Comparison of ENCODE assay signal across 7 mouse cellular contexts in genomic region chr5:134932179-134932902, GRCm38 (mm10). TPM values are rescaled to one million over a fixed set of nuclear protein-coding genes. Genes with fewer than 3 reads are reported as not detected.
DNase-seq lines count a peak whose midpoint lies in the region; ATAC-seq and TF ChIP-seq lines count a peak whose summit lies in the region.

Gene Mettl27 (plus strand): TSS chr5:134932368.

- intact Hi-C loops in left cerebral cortex, postnatal 4 days (cut with DNase I): no loop called here

- H3K4me1 ChIP-seq in intestine, postnatal 0 days (replicated peaks; ENCODE audit: control insufficient read depth, insufficient read depth, low read length): 0 out of 2 replicates have a peak, but pooled peaks cover 3% of the 10 kb centered on the region
- H3K4me1 ChIP-seq in midbrain, embryonic 12.5 days: peaks cover 5% of the 10 kb centered on the region
- peaks cover 6% of the 10 kb centered on the region for H3K4me1 ChIP-seq in small intestine, adult 2 months (ENCODE audit: control insufficient read depth, insufficient read depth, insufficient read length, low read length)

- TF ChIP-seq POLR2A in small intestine, adult 2 months (IDR thresholded peaks at IDR 0.05; ENCODE audit: low read depth, low read length): no peak

- no peaks in the 10 kb centered on the region for H3K9me3 ChIP-seq in intestine, postnatal 0 days (ENCODE audit: control insufficient read depth)
- H3K9me3 ChIP-seq in midbrain, embryonic 12.5 days: no peaks in the 10 kb centered on the region

- H3K9ac ChIP-seq in intestine, postnatal 0 days (ENCODE audit: low read depth, low read length): peak within 1 kb of the TSS; percentile 74
- peak within 1 kb of the TSS; percentile 82 for H3K9ac ChIP-seq in midbrain, embryonic 12.5 days (replicated peaks)

- peaks cover 11% of the 10 kb centered on the region; the same call in 1 of the 2 replicates for H3K36me3 ChIP-seq in intestine, postnatal 0 days (ENCODE audit: control insufficient read depth, insufficient read depth)
- no peaks in the 10 kb centered on the region for H3K36me3 ChIP-seq in midbrain, embryonic 12.5 days
- no peaks in the 10 kb centered on the region for H3K36me3 ChIP-seq in small intestine, adult 2 months (ENCODE audit: control insufficient read depth, insufficient read depth, low read length)

- peak within 1 kb of the TSS; percentile 95 for H3K27ac ChIP-seq in intestine, postnatal 0 days (ENCODE audit: low read depth, low read length)
- no peak within 1 kb of the TSS for H3K27ac ChIP-seq in midbrain, embryonic 12.5 days (replicated peaks)
- H3K27ac ChIP-seq in small intestine, adult 2 months (ENCODE audit: insufficient read depth, low read depth, low read length): peak within 1 kb of the TSS; percentile 98

- no peaks in the 10 kb centered on the region for H3K27me3 ChIP-seq in intestine, postnatal 0 days (replicated peaks; ENCODE audit: control insufficient read depth, insufficient read depth, low read length)
- H3K27me3 ChIP-seq in midbrain, embryonic 12.5 days: no peaks in the 10 kb centered on the region
- H3K27me3 ChIP-seq in small intestine, adult 2 months (ENCODE audit: control insufficient read depth, insufficient read depth, low read length): no peaks in the 10 kb centered on the region

- peak within 1 kb of the TSS; percentile 91 for H3K4me2 ChIP-seq in intestine, postnatal 0 days (replicated peaks; ENCODE audit: low read depth)
- peak within 1 kb of the TSS; percentile 94 for H3K4me2 ChIP-seq in midbrain, embryonic 12.5 days (replicated peaks)

- no peak for TF ChIP-seq CTCF in intestine, postnatal 0 days (IDR thresholded peaks at IDR 0.05; ENCODE audit: low read depth)
- no peak for TF ChIP-seq CTCF in small intestine, adult 2 months (IDR thresholded peaks at IDR 0.05; ENCODE audit: extremely low read depth, insufficient read length, insufficient replicate concordance, low read depth, low read length)

- peak; percentile 94 for ATAC-seq in intestine, postnatal 0 days
- ATAC-seq in midbrain, embryonic 12.5 days (ENCODE audit: low FRiP score, low read depth): peak; percentile 94

- peak within 1 kb of the TSS; percentile 78 for H3K4me3 ChIP-seq in intestine, postnatal 0 days (ENCODE audit: low read depth, low read length)
- H3K4me3 ChIP-seq in midbrain, embryonic 12.5 days: peak within 1 kb of the TSS; percentile 62
- H3K4me3 ChIP-seq in small intestine, adult 2 months (ENCODE audit: low read depth, low read length): peak within 1 kb of the TSS; percentile 98

- under 1% methylated on average over 39 of the region's 41 CpGs for WGBS in intestine, postnatal 0 days
- WGBS in midbrain, embryonic 12.5 days: 2% methylated on average over 41 of the region's 41 CpGs
- WGBS in small intestine, adult 2 months: 1% methylated on average over 41 of the region's 41 CpGs

- peak; percentile 88 for DNase-seq in adrenal gland, adult 8-10 months
- DNase-seq in embryo, embryonic 9.5 days (ENCODE audit: extremely low spot score): peak; percentile 90
- DNase-seq in gonadal fat pad, adult 2 months (ENCODE audit: low read depth): no peak
- peak; percentile 87 for DNase-seq in left cerebral cortex, postnatal 4 days

RNA-seq across cellular contexts. Expression of gene Mettl27, which starts in this region (rescaled TPM):
- 10 to 100 TPM; 22.1 to 55.7 (median 44.6) TPM for total RNA-seq in adrenal gland, adult 8-10 months (2022)
- 52.6 and 54.8 TPM in 2 replicates for polyA plus RNA-seq in gonadal fat pad, adult 2 months (2012; rRNA removed)
- polyA plus RNA-seq in intestine, postnatal 0 days (2015; fragmentation: Nextera tagmentation; extraction: Ambion mirVana): 30.3 and 31.4 TPM in 2 replicates
- 1 to 10 TPM; 6.4 to 7.2 TPM for total RNA-seq in left cerebral cortex, postnatal 4 days (2021)
- 9.5 and 10.4 TPM in 2 replicates for polyA plus RNA-seq in midbrain, embryonic 12.5 days (2016; fragmentation: Nextera tagmentation; extraction: Ambion mirVana)
- polyA plus RNA-seq in small intestine, adult 2 months (2012; rRNA removed): 8.2 and 21.4 TPM in 2 replicates
